Mouse (Mus musculus): Measurements from ENCODE around the gene Pias4. TPM values are rescaled to one million over a fixed set of nuclear protein-coding genes. Genes with fewer than 3 reads are reported as not detected.

The Pias4 gene
- polyA plus RNA-seq, 1 experiment: 67.6 TPM

DNA sequence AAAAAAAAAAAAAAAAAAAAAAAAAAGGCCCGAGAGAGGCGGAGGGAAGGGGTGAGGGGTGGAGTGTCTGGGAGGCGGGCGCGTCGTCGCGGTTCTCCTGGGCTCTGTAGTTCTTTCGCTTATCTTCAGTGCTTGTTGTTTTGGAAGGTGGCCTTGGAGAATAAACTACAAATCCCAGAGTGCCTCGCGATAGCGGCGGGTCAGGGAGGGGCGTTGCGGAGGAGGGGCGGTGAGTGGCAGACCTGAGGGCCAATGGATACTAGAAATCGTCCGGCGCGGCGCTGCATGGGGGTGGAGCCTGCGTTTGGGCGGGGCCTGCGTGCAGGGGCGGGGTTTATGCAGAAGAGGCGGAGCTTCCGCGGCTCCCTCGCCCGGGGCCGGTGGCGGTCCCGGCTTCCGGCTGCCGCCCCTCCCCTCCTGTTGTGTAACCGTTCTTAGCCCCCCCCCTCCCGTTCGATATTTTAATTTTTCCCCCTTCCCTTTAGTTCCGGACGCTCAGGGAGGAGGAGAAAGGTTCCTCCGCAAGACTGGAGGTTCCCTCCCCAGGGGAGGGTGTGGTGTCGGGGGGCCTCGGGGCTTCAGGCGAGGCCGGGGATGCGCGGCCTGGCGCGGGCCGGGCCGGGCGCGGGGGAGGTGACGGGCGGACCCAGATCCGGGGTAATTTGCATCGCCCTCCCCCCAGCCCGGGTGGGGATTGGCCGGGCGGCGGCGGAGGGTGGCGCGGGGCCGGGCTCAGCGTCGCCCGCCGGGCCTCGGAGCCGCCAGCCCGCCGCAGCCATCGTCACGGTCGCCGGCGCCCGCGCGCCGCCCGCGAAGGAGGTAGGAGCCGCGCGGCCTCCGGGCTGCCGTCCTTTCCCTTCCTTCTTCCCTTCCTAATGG lies 30.2 kb downstream of the Pias4 start:
- no peaks in the 10 kb centered on the region; the same call in 1 of the 2 replicates for H3K27me3 ChIP-seq (ENCODE audit: control insufficient read depth, insufficient read depth, low read length)
- H3K4me3 ChIP-seq (ENCODE audit: control insufficient read depth, insufficient read depth, low read length): peak overlapping the region; percentile 69
- TF ChIP-seq CTCF (IDR thresholded peaks at IDR 0.05; ENCODE audit: borderline replicate concordance, control insufficient read depth, extremely low read depth, insufficient read depth, low read length, poor library complexity) (no peak), POLR2A (IDR thresholded peaks at IDR 0.05; ENCODE audit: control insufficient read depth, extremely low read depth, insufficient read depth, low read length, poor library complexity) (peak; percentile 61; the same call in 1 of the 2 replicates)
- H3K4me1 ChIP-seq (replicated peaks; ENCODE audit: control insufficient read depth, insufficient read depth, low read length): peaks cover 51% of the 10 kb centered on the region
- no peaks in the 10 kb centered on the region for H3K36me3 ChIP-seq (ENCODE audit: control insufficient read depth, insufficient read depth, low read length)
- peak; percentile 99 for DNase-seq
- H3K27ac ChIP-seq (ENCODE audit: control insufficient read depth, insufficient read depth, low read length): peak overlapping the region; percentile 75
- WGBS: 1% methylated on average over 63 of the region's 89 CpGs

DNA sequence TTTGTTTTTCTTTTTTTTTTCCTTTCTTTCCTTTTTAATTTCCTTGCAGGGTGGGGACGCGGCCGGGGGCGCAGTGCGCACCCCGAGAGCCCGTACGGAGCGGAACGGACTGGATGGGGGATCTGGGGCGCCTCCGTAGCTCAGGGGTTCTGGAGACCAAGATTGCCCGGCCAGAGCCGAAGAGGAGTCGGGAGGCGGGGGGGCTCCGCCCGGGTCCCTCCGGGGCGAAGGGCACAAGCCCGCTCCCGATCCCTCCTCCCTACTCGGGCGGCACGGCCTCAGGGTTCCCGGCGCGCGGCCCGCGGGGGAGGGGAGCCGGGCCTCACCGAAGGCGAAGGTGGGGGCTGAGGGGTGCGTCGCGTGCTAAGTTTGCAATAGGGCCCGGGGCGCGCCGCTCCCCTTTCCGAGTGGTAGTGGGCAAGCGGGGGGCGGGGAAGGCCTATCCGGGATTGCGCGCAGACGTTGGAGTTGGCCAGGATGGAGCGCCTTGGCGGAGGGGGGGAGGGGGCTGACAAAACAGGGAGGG lies 31.0 kb downstream of the Pias4 start:
- peak; percentile 87 for DNase-seq
- Histone ChIP-seq H3K36me3 (ENCODE audit: control insufficient read depth, insufficient read depth, low read length) (no peaks in the 10 kb centered on the region), H3K27me3 (ENCODE audit: control insufficient read depth, insufficient read depth, low read length) (no peaks in the 10 kb centered on the region; the same call in 1 of the 2 replicates), H3K27ac (ENCODE audit: control insufficient read depth, insufficient read depth, low read length) (peak overlapping the region; percentile 71), H3K4me1 (replicated peaks; ENCODE audit: control insufficient read depth, insufficient read depth, low read length) (peaks cover 46% of the 10 kb centered on the region), H3K4me3 (ENCODE audit: control insufficient read depth, insufficient read depth, low read length) (peak overlapping the region; percentile 84)
- no peak; the same call in 1 of the 2 replicates for TF ChIP-seq POLR2A (IDR thresholded peaks at IDR 0.05; ENCODE audit: control insufficient read depth, extremely low read depth, insufficient read depth, low read length, poor library complexity)
- TF ChIP-seq CTCF (IDR thresholded peaks at IDR 0.05; ENCODE audit: borderline replicate concordance, control insufficient read depth, extremely low read depth, insufficient read depth, low read length, poor library complexity): no peak
- WGBS: under 1% methylated on average over 46 of the region's 50 CpGs

DNA sequence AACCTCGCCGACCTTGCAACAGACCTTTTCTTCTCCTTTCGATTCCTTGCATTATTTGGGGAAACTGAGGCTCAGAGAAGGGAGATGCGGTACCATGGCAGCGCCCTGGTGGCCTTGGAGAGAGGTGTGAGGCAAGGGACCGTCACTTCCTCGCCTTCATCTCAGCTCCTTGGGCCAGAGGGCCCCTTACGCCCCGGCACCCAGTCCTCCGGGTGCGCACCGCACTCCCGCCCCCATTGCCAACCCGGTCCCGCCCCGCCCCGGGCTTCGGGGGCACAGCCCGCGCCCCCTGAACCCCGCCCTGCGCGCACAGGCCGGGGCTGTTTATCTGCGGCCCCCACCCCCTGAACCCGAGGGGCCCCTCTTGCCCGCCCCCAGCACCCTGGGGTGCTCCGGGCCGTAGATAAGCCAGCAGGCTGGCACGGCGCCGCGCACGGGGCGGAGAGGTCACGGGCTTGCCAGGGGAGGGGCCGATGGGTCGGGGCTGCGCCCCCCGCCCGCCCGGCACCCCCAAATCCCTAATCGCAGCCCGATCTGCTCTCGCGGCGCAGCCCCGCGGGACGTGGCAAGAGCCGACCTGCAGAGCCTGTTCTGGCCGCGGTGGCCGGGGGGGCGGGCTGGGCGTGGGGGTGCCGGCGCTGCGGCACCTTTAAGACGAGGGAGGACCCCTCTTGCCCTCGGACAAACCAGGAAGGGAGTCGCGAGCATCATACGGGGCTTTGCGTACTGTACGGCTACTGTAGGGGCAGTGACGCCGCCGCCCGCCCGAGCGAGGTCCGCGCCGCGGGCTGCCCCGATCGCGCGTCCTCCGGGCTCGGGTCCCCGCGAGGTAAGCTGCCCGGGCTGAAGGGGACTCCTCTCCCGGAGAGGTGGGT lies 31.7 kb downstream of the Pias4 start:
- Histone ChIP-seq H3K4me1 (replicated peaks; ENCODE audit: control insufficient read depth, insufficient read depth, low read length) (peaks cover 45% of the 10 kb centered on the region), H3K4me3 (ENCODE audit: control insufficient read depth, insufficient read depth, low read length) (peak overlapping the region; percentile 84), H3K27ac (ENCODE audit: control insufficient read depth, insufficient read depth, low read length) (peak overlapping the region; percentile 71), H3K36me3 (ENCODE audit: control insufficient read depth, insufficient read depth, low read length) (no peaks in the 10 kb centered on the region), H3K27me3 (ENCODE audit: control insufficient read depth, insufficient read depth, low read length) (no peaks in the 10 kb centered on the region; the same call in 1 of the 2 replicates)
- TF ChIP-seq POLR2A (IDR thresholded peaks at IDR 0.05; ENCODE audit: control insufficient read depth, extremely low read depth, insufficient read depth, low read length, poor library complexity) (no peak), CTCF (IDR thresholded peaks at IDR 0.05; ENCODE audit: borderline replicate concordance, control insufficient read depth, extremely low read depth, insufficient read depth, low read length, poor library complexity) (peak; percentile 36; the same call in 1 of the 2 replicates)
- WGBS: under 1% methylated on average over 85 of the region's 86 CpGs
- peak; percentile 58 for DNase-seq

DNA sequence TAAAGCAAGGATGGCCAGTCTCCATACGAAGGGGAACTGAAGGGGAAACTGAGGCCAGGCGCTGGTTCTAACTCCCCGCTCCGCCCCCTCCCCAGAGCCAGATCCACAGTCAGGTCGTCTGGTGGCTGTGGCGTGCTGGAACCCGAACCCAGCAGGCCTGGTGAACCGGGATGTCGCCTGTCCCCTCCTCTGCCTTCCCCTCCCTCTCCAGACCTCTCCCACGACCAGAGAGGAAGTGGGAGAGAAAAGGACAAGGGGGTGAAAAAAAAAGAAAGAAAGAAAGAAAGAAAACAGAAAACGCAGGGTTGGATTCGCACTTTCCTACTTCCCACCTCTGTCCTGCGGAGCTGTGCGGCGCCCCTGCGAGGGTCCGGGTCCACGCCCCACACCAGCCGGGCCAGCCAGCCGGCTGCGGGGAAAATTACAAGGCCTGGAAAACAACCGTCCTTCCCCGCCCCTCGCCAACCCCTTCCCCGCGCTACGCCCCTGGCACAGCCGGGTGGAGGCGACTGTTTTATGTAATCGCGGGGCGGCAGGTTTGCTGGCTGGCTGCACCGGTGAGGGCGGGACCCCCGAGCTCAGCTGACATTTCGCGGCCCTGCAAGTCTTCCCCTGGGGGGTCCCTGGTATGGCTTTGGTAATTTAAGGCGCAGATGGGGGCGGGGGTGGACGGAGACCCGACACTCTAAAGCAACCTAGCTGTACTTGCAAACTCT lies 32.6 kb downstream of the Pias4 start, which contains the start of gene Zbtb7a:
Gene Zbtb7a, plus strand, starts transcription at position 255 of the 716 bp plus-strand sequence.
- 4% methylated on average over 41 of the region's 41 CpGs for WGBS
- no peak for TF ChIP-seq POLR2A (IDR thresholded peaks at IDR 0.05; ENCODE audit: control insufficient read depth, extremely low read depth, insufficient read depth, low read length, poor library complexity)
- no peak for TF ChIP-seq CTCF (IDR thresholded peaks at IDR 0.05; ENCODE audit: borderline replicate concordance, control insufficient read depth, extremely low read depth, insufficient read depth, low read length, poor library complexity)
- Histone ChIP-seq H3K27ac (ENCODE audit: control insufficient read depth, insufficient read depth, low read length) (no peak within 1 kb of the TSS), H3K27me3 (ENCODE audit: control insufficient read depth, insufficient read depth, low read length) (no peaks in the 10 kb centered on the region; the same call in 1 of the 2 replicates), H3K4me1 (replicated peaks; ENCODE audit: control insufficient read depth, insufficient read depth, low read length) (peaks cover 36% of the 10 kb centered on the region), H3K4me3 (ENCODE audit: control insufficient read depth, insufficient read depth, low read length) (peak within 1 kb of the TSS; percentile 84), H3K36me3 (ENCODE audit: control insufficient read depth, insufficient read depth, low read length) (no peaks in the 10 kb centered on the region)
- DNase-seq: no peak

DNA sequence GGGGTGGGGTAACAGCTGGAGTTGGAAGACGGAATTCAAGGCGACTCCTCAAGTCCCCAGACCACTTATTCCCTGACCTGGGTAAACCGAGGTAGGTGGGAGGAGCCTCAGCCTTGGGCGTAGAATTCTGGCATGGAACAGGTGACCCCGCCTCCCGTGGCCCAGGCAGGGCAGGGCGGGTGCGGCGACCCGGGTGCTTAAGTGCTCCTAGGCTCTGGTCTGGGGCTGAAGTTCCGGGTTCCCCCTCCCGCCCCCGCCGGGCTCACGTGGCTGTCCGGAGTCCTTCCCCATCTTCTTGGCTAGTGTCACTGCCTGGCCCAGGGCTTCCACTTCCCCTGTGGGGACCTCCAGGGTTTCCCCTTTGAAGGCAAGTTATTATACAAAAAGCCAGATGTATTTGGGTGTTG lies 33.5 kb downstream of the Pias4 start:
- H3K27ac ChIP-seq (ENCODE audit: control insufficient read depth, insufficient read depth, low read length): no peak overlapping the region
- no peaks in the 10 kb centered on the region; the same call in 1 of the 2 replicates for H3K27me3 ChIP-seq (ENCODE audit: control insufficient read depth, insufficient read depth, low read length)
- peaks cover 33% of the 10 kb centered on the region for H3K4me1 ChIP-seq (replicated peaks; ENCODE audit: control insufficient read depth, insufficient read depth, low read length)
- 8% methylated on average over 16 of the region's 16 CpGs for WGBS
- peak; percentile 48 for DNase-seq
- TF ChIP-seq CTCF (IDR thresholded peaks at IDR 0.05; ENCODE audit: borderline replicate concordance, control insufficient read depth, extremely low read depth, insufficient read depth, low read length, poor library complexity) (no peak), POLR2A (IDR thresholded peaks at IDR 0.05; ENCODE audit: control insufficient read depth, extremely low read depth, insufficient read depth, low read length, poor library complexity) (no peak)
- no peak overlapping the region for H3K4me3 ChIP-seq (ENCODE audit: control insufficient read depth, insufficient read depth, low read length)
- H3K36me3 ChIP-seq (ENCODE audit: control insufficient read depth, insufficient read depth, low read length): no peaks in the 10 kb centered on the region
